Comparison of ENCODE assay signal across 20 mouse cellular contexts in genomic region chrX:147429129-147429528, GRCm38 (mm10). TPM values are rescaled to one million over a fixed set of nuclear protein-coding genes. Genes with fewer than 3 reads are reported as not detected.
"Had no signal": no experiment of that assay in that cellular context is flagged by ENCODE, and none has a peak within 500 bp of the region (broad histone marks: within the 10 kb centered on the region; RNA-seq: fewer than 3 reads in every experiment).

Gene Il13ra2 (minus strand): TSS chrX:147429192.

- H3K4me3 ChIP-seq: limb, embryonic 12.5 days; limb, embryonic 15.5 days; lung, embryonic 15.5 days; neural tube, embryonic 12.5 days; neural tube, embryonic 15.5 days; stomach, embryonic 15.5 days had no signal

- H3K9me3 ChIP-seq: limb, embryonic 12.5 days; limb, embryonic 15.5 days; lung, embryonic 15.5 days; neural tube, embryonic 12.5 days; neural tube, embryonic 15.5 days; stomach, embryonic 15.5 days had no signal

- H3K4me2 ChIP-seq: limb, embryonic 12.5 days; limb, embryonic 15.5 days; liver, embryonic 11.5 days; lung, embryonic 15.5 days; midbrain, embryonic 11.5 days; neural tube, embryonic 12.5 days; neural tube, embryonic 15.5 days; stomach, embryonic 15.5 days had no signal

- H3K27ac ChIP-seq: limb, embryonic 12.5 days; limb, embryonic 15.5 days; liver, embryonic 14.5 days; lung, embryonic 15.5 days; neural tube, embryonic 12.5 days; neural tube, embryonic 15.5 days; stomach, embryonic 15.5 days had no signal

- H3K4me1 ChIP-seq: limb, embryonic 12.5 days; limb, embryonic 15.5 days; lung, embryonic 15.5 days; neural tube, embryonic 12.5 days; neural tube, embryonic 15.5 days; stomach, embryonic 15.5 days had no signal

- ATAC-seq: liver, postnatal 0 days had no signal

- H3K36me3 ChIP-seq: limb, embryonic 12.5 days; limb, embryonic 15.5 days; lung, embryonic 15.5 days; neural tube, embryonic 12.5 days; neural tube, embryonic 15.5 days; stomach, embryonic 15.5 days had no signal

- H3K27me3 ChIP-seq: limb, embryonic 12.5 days; limb, embryonic 15.5 days; lung, embryonic 15.5 days; neural tube, embryonic 12.5 days; neural tube, embryonic 15.5 days; stomach, embryonic 15.5 days had no signal

- DNase-seq: kidney, adult 18-20 months; left cerebral cortex, postnatal 4 days; liver, postnatal 0 days; retina, postnatal 1 day; right cerebral cortex, postnatal 25 days; spleen, adult 18-20 months; thymus, postnatal 14 days had no signal

RNA-seq across cellular contexts. Expression of gene Il13ra2, which starts in this region (rescaled TPM):
- total RNA-seq: megakaryocyte progenitor cell, adult 5-6 weeks; megakaryocyte-erythroid progenitor cell, adult 5-6 weeks had no signal
- polyA plus RNA-seq: kidney, embryonic 16.5 days; limb, embryonic 12.5 days; liver, embryonic 14.5 days; liver, postnatal 0 days; lung, embryonic 15.5 days; midbrain, embryonic 14.5 days had no signal
